Comparison of ENCODE assay signal across 20 mouse cellular contexts in the genomic region with DNA sequence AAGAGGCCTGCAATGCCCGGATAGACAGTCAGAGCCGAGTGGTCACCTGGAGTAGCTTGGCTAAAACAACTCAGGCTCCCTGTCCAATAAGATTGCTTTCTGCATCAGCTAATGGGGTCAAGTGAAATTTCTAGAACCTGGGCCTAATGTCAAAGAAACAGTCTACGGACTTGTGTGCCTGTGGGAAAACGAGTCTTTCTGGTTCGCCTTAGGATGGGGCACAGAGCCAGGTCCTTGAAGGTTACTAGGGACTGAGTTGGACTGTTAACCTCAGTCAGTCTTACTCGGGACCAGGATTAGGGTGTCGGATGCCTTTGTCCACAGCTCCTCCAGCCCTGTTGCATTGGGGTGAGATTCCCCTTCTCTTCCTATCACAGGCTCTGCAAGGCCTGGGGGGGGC.
A peak's percentile ranks its signal among the peaks of the same experiment; 100 is the strongest.
DNase-seq lines count a peak whose midpoint lies in the region; ATAC-seq lines count a peak whose summit lies in the region.
"Had no signal": no experiment of that assay in that cellular context is flagged by ENCODE, and none has a peak within 500 bp of the region (broad histone marks: within the 10 kb centered on the region; RNA-seq: fewer than 3 reads in every experiment).

No protein-coding gene starts in this region.

- no peak overlapping the region for H3K9ac ChIP-seq in midbrain, embryonic 11.5 days (ENCODE audit: low read length)
- H3K9ac ChIP-seq in midbrain, embryonic 16.5 days (ENCODE audit: low read depth, low read length), result no peak overlapping the region
- H3K9ac ChIP-seq in lung, embryonic 16.5 days (ENCODE audit: low read length), result no peak overlapping the region
- no peak overlapping the region for H3K9ac ChIP-seq in stomach, embryonic 16.5 days (ENCODE audit: low read length)
- H3K9ac ChIP-seq: hindbrain, embryonic 14.5 days; intestine, embryonic 15.5 days; limb, embryonic 12.5 days; liver, embryonic 13.5 days; midbrain, embryonic 15.5 days had no signal

- WGBS in midbrain, embryonic 11.5 days, result 83% methylated on average over 7 of the region's 7 CpGs
- WGBS in midbrain, embryonic 16.5 days, result 72% methylated on average over 7 of the region's 7 CpGs
- WGBS in lung, embryonic 16.5 days, result 44% methylated on average over 7 of the region's 7 CpGs
- WGBS in stomach, embryonic 16.5 days, result 56% methylated on average over 7 of the region's 7 CpGs

- H3K4me3 ChIP-seq in midbrain, embryonic 11.5 days (ENCODE audit: low read depth, low read length), result no peak overlapping the region
- no peak overlapping the region for H3K4me3 ChIP-seq in midbrain, embryonic 16.5 days (ENCODE audit: low read depth, low read length)
- H3K4me3 ChIP-seq in lung, embryonic 16.5 days (ENCODE audit: low read length), result no peak overlapping the region
- H3K4me3 ChIP-seq in stomach, embryonic 16.5 days (replicated peaks; ENCODE audit: low read length), result no peak overlapping the region
- H3K4me3 ChIP-seq: forebrain, embryonic 10.5 days; heart, embryonic 10.5 days; intestine, embryonic 15.5 days; layer of hippocampus, adult 2 months; limb, embryonic 12.5 days; liver, embryonic 13.5 days; midbrain, embryonic 15.5 days had no signal

- intact Hi-C loops in heart, postnatal 25 days (cut with DNase I), result no loop called here

- no peaks in the 10 kb centered on the region for H3K4me1 ChIP-seq in midbrain, embryonic 11.5 days (ENCODE audit: control insufficient read depth, insufficient read depth, low read length)
- H3K4me1 ChIP-seq in midbrain, embryonic 16.5 days (ENCODE audit: control insufficient read depth, insufficient read depth, low read length), result no peaks in the 10 kb centered on the region
- H3K4me1 ChIP-seq in lung, embryonic 16.5 days (replicated peaks; ENCODE audit: control insufficient read depth, insufficient read depth, low read length), result peaks cover 7% of the 10 kb centered on the region; the same call in 1 of the 2 replicates
- H3K4me1 ChIP-seq in stomach, embryonic 16.5 days (ENCODE audit: control insufficient read depth, insufficient read depth, low read length), result no peaks in the 10 kb centered on the region
- H3K4me1 ChIP-seq: forebrain, embryonic 10.5 days; intestine, embryonic 15.5 days; midbrain, embryonic 15.5 days had no signal

- no peak overlapping the region for H3K27ac ChIP-seq in midbrain, embryonic 11.5 days (ENCODE audit: low read depth, low read length)
- H3K27ac ChIP-seq in midbrain, embryonic 16.5 days (ENCODE audit: low read length), result no peak overlapping the region
- H3K27ac ChIP-seq in lung, embryonic 16.5 days (ENCODE audit: low read length), result peak overlapping the region; percentile 69
- no peak overlapping the region for H3K27ac ChIP-seq in stomach, embryonic 16.5 days (ENCODE audit: low read length)
- H3K27ac ChIP-seq: forebrain, embryonic 10.5 days; hindbrain, embryonic 14.5 days; intestine, embryonic 15.5 days; layer of hippocampus, adult 2 months; limb, embryonic 12.5 days; liver, embryonic 13.5 days; midbrain, embryonic 15.5 days had no signal

- no peak for ATAC-seq in midbrain, embryonic 11.5 days (ENCODE audit: low FRiP score)
- ATAC-seq in midbrain, embryonic 16.5 days, result no peak
- peak; percentile 89 for ATAC-seq in lung, embryonic 16.5 days (ENCODE audit: low read depth)
- peak; percentile 53; the same call in 1 of the 2 replicates for ATAC-seq in stomach, embryonic 16.5 days (ENCODE audit: insufficient read depth, low FRiP score)
- ATAC-seq: intestine, embryonic 15.5 days; midbrain, embryonic 15.5 days had no signal

- H3K27me3 ChIP-seq in midbrain, embryonic 11.5 days (ENCODE audit: control insufficient read depth, insufficient read depth, low read length), result no peaks in the 10 kb centered on the region
- no peaks in the 10 kb centered on the region for H3K27me3 ChIP-seq in midbrain, embryonic 16.5 days (ENCODE audit: control insufficient read depth, insufficient read depth, low read depth, low read length)
- no peaks in the 10 kb centered on the region for H3K27me3 ChIP-seq in lung, embryonic 16.5 days (ENCODE audit: control insufficient read depth, insufficient read depth, low read depth, low read length)
- no peaks in the 10 kb centered on the region for H3K27me3 ChIP-seq in stomach, embryonic 16.5 days (ENCODE audit: control insufficient read depth, insufficient read depth, low read length)
- H3K27me3 ChIP-seq: intestine, embryonic 15.5 days; limb, embryonic 12.5 days; liver, embryonic 13.5 days; midbrain, embryonic 15.5 days had no signal

- peak; percentile 14 for DNase-seq in midbrain, embryonic 11.5 days (ENCODE audit: low spot score, missing footprints)
- peak; percentile 7 to 27 for DNase-seq in kidney, postnatal 36 days
- DNase-seq in cerebellum, postnatal 4 days (ENCODE audit: low spot score in 2 of 2), result no peak
- DNase-seq in heart, postnatal 25 days (ENCODE audit: low spot score), result no peak
- DNase-seq: adrenal gland, adult 2 months; cerebellum, adult 9-10 months; gastrocnemius, postnatal 14 days; heart, postnatal 10 days; liver, embryonic 13.5 days; right cerebral cortex, adult 18-20 months had no signal

- no peaks in the 10 kb centered on the region for H3K36me3 ChIP-seq in midbrain, embryonic 11.5 days (ENCODE audit: control insufficient read depth, insufficient read depth, low read length)
- no peaks in the 10 kb centered on the region for H3K36me3 ChIP-seq in midbrain, embryonic 16.5 days (ENCODE audit: control insufficient read depth, insufficient read depth, low read length)
- H3K36me3 ChIP-seq in lung, embryonic 16.5 days (ENCODE audit: control insufficient read depth, insufficient read depth, low read length), result no peaks in the 10 kb centered on the region
- no peaks in the 10 kb centered on the region for H3K36me3 ChIP-seq in stomach, embryonic 16.5 days (ENCODE audit: control insufficient read depth, insufficient read depth, low read length)
- H3K36me3 ChIP-seq: forebrain, embryonic 10.5 days; heart, embryonic 10.5 days; intestine, embryonic 15.5 days; limb, embryonic 12.5 days; liver, embryonic 13.5 days; midbrain, embryonic 15.5 days had no signal

- no peak overlapping the region for H3K4me2 ChIP-seq in midbrain, embryonic 11.5 days
- no peak overlapping the region for H3K4me2 ChIP-seq in midbrain, embryonic 16.5 days (ENCODE audit: low read length)
- H3K4me2 ChIP-seq in lung, embryonic 16.5 days (ENCODE audit: low read depth, low read length), result no peak overlapping the region
- no peak overlapping the region for H3K4me2 ChIP-seq in stomach, embryonic 16.5 days (ENCODE audit: low read depth, low read length)
- H3K4me2 ChIP-seq: hindbrain, embryonic 14.5 days; intestine, embryonic 15.5 days; limb, embryonic 12.5 days; liver, embryonic 13.5 days; midbrain, embryonic 15.5 days had no signal

- H3K9me3 ChIP-seq in midbrain, embryonic 11.5 days (ENCODE audit: control insufficient read depth, low read length), result no peaks in the 10 kb centered on the region
- no peaks in the 10 kb centered on the region for H3K9me3 ChIP-seq in midbrain, embryonic 16.5 days (replicated peaks; ENCODE audit: control insufficient read depth, low read length, poor library complexity, severe bottlenecking)
- peaks cover 2% of the 10 kb centered on the region; the same call in 1 of the 2 replicates for H3K9me3 ChIP-seq in lung, embryonic 16.5 days (ENCODE audit: control insufficient read depth, low read length)
- no peaks in the 10 kb centered on the region for H3K9me3 ChIP-seq in stomach, embryonic 16.5 days (replicated peaks; ENCODE audit: control insufficient read depth, low read length)
- H3K9me3 ChIP-seq: forebrain, embryonic 10.5 days; heart, embryonic 10.5 days; intestine, embryonic 15.5 days; liver, embryonic 13.5 days; midbrain, embryonic 15.5 days had no signal

Comparison
In these comparisons a context has a peak if more than half of its experiments do, and no peak if none do; other contexts are left out.
1. ATAC-seq: peak in lung, embryonic 16.5 days (single experiment) and stomach, embryonic 16.5 days (single experiment); none in midbrain, embryonic 11.5 days (single experiment) and midbrain, embryonic 16.5 days (single experiment).
2. DNase-seq: peak in midbrain, embryonic 11.5 days (single experiment) and kidney, postnatal 36 days (2 of 2); none in cerebellum, postnatal 4 days (0 of 2) and heart, postnatal 25 days (single experiment).